Mouse (Mus musculus) layer of hippocampus, adult 9-10 months (tissue): ENCODE measurements at regions not wholly inside any gene's neighbourhood (a gene's known extent, or its start where the extent isn't known, plus 50 kb on each side); places are given as distances from the start of the nearest gene placed in this dataset.

Source experiments
- DNase-seq: peaks from one replicate; pipeline ENCODE4 v3.0.0; 2022; ENCODE audit warnings: low spot score

DNA sequence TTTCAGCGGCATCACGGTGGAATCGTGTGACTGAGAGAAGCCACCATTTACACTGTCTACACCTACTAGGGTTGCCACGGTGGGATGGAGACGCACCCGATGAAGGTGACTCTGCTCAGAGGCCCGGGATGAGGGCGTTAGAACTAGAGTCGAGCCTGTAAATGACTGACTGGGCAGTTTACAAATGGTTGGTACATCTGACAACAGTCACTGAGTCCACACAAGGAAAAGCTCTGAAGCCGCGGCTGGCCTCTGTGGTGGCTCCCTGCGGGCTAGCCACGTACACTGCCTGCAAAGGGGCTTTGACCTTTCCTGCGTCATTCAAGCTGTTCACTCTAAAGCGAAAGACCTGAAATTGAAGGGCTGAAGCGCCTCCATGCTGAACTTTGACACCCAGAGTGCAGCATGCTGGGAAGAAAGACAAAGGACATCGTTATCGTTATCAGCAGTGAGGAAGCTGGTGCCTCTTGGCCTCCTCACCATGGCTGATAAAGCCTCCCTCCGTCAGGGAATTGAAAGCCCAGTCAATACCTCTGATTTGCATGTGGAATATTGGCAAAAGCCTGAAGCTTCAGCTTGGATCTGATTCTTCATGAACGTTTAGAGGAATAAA lies 462.1 kb upstream of the Arglu1 start:
- DNase-seq = no peak

DNA sequence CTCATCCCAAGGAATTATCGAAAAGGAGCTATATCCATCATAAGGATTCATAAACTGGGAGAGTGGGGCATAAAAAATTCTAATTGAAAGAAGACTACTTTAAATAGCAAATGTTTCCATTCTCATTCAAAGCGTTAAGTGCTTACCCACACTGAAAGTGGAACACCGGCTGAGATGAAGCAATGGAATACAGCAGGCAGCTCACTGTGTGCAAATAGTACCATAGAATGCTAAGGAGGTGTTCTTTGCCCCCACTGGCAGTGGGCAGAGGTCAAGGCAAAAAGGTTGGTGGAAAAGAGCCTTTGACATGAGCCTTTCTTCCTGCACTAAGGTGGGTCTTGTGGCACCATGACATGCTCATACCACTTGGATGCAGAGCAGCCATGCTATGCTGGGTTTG lies 454.0 kb upstream of the Arglu1 start:
- DNase-seq = no peak

DNA sequence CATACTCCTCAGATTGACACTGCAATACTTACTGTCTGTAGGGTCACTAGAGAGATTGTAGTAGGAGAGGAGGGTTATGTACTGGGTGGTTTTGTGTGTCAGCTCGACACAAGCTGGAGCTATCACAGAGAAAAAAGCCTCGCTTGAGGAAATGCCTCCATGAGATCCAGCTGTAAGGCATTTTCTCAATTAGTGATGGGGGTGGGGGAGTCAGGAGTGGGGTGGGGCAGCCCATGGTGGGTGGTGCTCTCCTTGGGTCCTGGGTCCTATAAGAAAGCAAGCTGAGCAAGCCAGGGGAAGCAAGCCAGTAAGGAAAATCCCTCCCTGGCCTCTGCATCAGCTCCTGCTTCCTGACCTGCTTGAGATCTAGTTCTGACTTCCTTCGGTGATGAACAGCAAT lies 449.5 kb upstream of the Arglu1 start:
- no peak for DNase-seq

DNA sequence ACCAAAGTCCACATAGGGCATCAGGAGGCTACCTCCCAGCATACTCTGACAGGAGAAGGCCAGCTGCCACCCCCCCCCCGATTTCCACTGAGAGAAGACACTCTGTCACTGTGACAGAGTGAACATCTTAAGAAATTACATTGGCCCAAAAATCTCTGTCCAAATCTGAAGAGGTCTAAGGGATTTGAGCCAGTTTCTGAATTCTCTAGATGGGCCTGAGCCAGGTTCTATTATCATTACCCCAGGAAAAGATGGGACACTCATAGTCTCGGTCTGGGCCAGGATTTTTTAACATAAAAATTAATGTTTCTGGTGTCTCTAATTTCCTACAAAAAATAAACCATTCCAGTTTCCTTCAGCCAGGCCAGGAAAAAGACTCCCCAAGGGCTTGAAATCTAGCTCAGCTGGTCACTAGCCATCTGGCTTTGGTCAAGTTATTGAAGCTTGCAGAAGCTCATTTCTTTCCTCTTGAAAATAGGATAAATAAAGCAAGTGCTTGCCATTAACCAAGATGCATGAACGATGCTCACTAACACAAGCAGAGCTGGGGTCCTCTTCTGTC lies 448.8 kb upstream of the Arglu1 start:
- no peak for DNase-seq

DNA sequence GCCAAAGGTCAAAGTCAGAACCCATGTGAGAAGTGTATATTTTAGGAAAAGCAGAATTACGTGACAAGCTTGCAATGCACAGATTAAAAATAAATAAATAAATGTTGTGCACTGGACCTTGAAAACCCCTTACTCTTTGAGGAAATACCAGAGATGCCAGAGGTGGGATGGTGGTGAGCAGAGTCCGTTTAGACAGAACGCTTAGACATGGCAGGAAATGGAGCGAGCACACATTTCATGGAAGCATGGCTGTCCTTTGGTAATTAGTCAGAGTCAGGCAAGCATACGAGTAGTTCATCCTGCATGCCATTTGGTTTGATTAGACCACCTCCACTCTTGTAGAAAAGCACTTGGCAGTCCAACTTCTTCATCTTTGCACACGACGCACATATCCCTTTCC lies 443.4 kb upstream of the Arglu1 start:
- DNase-seq = no peak

DNA sequence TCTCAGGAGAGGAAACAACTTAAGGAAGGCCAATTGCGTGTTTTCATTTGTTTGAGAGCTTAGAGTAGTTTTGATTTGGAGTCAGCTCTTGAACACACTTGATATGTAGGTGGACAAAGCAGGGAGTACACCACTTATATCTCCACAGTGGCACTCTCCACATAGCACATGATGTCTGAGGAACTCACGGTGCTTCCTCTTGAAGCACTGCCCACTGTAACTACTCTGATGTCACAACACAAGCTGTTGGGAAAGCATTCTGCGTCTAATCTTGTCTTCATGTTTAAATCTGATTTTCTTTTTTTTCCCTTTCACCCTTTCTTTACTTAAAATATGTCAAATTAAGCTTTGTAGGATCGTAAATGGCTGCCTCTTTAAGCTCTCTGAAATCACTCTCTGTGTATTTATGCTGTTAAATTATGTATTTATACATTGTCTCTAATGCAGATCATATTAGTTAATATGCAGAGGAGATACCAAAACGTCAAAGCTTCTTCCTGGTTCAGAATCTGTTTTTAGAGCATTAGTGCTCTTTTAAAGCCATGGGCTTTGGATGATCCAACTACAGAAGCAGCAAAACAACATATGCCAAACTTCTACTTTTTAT lies 442.4 kb upstream of the Arglu1 start:
- no peak for DNase-seq

DNA sequence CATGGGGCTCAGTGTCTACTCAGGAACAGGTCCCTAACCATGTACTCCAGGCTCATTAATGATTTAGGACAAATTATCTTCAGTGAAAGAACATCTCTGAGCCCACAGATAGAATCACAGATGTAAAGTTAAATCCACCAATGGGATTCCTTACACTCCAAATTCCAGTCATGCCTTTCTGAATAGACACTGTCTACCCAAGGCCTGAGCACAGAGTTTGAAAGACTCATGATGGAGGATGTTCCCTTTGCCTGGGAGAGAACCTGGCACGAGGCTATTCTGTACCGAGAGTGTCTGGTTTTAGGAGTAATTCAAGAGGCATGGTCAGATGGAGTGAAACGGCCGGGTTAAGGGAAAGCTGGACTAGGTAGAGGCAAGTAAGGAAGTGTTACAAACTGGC lies 440.9 kb upstream of the Arglu1 start:
- DNase-seq = no peak

DNA sequence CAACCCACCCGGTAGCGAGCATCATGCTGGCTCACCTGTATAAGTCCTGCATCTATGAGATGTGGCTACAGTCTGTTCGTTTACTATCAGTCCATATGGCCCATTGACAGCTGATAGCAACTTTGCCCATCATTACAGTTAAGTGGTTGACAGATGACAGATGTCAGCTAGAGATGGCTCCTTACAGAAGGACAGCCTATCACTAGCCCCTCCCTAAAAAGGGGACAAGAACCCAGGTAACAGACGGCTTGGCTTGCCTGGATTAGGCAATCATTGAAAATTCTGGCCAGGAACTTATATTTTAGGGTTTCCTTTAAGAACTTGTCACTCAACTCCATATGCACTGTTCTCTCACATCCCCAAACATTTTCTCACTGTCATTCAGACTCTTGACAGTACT lies 434.2 kb upstream of the Arglu1 start:
- DNase-seq = no peak

DNA sequence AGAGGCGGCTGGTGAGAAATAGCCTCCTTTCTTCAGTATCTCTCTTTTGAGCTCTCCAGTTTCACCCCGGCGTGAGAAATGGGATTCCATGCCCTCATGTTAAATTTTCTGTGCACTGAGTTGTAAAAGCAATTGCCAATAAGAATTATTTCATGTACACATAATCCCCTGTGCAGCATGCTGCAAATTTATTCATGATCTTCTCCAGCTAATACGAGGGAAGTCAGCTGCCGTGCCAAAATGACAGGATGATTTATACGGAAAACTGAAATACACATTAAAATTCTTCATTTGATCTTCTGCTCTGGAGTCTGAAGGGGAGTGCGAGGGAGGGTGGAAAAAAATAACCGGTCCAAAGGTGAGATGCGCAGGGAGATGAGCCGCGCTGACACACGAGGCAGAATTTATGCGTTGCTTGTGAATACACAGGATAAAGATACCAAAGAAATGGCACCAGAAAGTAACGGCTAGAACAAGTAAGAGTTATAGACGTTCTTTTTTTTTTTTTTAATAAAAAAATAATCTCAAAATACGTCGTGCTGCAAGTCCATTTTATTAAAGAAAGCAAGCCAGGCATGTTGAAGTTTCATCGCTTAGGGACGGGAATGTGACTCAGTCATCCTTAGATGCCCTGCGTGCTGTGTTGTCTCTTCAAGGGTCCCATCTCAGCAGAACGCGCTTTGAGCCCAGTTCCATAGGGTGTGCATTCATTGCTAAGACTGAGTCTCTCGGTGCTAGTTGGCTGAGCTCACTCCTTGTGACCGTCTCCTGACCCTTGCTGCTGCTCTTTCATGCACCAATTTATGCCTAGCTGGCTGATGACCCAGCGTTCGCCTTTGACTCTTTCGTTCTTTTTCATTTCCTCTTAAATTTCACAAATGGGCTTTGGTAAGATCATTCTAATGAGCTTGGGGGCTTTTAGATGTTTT lies 427.8 kb upstream of the Arglu1 start:
- no peak for DNase-seq

DNA sequence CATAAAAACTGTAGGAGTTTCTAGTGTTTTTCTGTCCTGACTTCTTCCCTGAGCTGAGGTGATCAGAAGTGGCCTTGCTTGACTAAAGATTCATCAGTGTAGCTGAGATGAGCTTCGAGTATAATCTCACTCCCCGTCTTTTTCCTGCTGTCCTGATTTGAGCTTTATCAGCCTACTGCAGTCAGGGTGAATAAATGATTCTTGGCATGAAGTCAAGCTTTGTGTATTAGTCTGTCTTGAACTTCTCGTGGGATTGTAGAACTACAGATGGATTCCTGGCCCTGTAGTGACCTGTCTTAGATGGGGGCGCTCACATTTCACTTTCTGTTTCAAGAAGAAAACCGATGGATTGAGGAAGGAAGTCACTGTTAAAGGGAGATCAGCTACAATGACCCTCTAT lies 405.7 kb upstream of the Arglu1 start:
- DNase-seq = no peak

DNA sequence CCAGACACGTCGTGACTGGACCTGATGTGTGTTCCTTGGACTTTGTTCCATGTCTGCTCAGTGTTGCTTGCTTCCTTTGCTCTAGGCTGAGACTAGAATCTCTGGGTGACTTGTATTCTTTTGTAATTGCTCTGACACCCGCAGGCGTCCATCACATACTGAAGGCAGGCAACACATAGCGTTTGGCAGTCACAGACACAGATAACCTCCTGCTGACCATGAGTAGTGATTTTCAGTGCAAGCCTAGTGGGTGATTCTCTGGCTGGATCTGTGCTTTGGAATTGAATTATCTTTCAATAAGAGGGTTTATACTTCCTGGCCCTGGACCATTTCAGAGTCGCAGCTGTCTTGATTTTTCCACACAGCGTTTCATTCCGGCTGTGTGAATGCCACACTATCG lies 403.7 kb upstream of the Arglu1 start:
- no peak for DNase-seq

DNA sequence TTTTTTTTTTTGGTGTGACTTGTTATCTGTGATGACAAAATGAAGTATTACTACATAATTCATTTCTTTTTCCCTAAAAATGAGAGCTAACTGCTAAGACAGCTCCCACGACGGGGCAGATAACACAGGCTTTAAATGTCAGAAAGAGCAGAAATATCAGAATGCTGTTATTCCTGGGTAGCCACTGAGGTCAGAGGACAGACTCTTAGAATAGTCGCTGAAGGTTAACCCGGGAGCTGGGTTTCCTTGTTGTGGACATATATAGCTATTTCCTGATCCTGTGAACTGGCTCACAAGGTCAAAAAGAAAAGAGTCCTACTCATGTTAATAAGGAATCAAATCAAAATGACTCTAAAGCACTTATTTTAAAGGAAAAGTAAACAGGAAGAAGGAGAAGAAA lies 403.0 kb upstream of the Arglu1 start:
- no peak for DNase-seq

DNA sequence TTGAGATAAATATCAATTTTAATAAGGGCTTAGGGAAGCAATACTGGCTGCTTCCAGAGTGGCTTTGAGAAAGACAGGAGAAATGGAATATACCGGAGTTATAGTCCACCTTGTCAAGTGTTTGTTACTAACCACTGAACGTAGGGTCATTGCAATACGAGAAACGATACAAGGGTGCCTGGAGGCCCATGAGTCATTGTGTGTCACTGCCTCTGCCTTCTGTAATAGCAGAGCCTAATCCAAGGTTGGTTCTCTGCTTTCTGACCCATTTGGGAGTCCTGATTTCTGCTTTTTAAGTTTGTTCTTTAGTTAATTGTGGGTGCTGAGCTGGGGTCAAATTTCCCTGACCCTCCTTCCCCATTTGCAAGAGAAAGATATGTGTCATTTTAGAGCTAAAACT lies 382.4 kb upstream of the Arglu1 start:
- no peak for DNase-seq

DNA sequence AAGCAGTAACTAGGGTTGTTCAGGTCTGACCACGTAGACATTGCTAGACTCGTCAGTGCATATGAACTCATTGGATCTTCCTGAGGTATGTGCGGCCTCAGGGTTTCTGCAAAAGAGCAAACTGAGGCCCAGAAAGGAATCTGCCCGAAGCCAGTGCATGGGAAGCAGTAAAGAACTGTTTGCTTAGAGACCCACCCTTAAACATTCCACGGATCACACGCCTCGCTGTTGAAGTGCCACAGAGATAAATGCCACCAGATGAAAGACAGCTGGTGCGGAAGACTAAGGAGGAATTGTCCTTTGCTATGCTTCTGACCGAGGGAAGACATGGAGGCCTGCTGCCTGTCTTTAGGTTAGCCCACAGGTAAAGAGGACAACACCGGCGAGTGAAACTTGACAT lies 382.0 kb upstream of the Arglu1 start:
- no peak for DNase-seq

DNA sequence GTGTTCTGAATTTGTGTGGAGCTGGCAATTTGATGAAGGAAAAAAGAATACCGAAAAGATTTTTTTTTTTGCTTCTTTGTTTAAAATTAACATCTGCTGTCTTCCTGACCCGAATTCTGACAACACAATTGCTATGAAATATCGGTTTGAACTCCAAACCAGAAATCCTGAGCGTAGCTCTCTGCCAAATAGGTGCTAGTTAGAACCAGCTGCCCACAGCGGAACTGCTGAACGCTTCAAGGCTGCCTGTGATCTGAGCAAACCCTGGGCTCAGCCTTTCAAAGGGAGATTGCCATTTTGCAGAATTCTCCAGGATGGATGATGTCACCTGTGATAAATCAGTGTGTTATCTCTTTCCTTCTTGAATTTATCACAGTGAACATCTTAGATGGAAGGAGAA lies 380.6 kb upstream of the Arglu1 start:
- no peak for DNase-seq

DNA sequence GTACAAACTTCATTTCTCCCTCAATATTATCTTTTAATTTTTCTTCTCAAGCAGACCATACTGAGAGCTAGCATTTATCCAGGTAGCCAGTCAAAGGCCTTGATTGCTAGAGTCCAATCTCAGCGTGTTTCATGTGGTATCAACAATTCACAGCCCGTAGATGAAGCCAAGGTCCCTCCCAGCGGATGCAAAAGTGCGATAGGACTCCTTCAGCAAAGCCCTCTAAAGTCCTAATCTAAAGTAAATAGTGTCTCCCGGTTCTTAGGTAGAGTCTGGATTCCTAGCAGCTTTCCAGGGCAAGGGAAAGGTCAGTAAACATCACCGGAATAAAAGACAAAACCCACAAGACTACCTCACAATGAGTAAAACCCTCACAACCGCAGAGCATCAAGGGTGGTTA lies 379.5 kb upstream of the Arglu1 start:
- no peak for DNase-seq

DNA sequence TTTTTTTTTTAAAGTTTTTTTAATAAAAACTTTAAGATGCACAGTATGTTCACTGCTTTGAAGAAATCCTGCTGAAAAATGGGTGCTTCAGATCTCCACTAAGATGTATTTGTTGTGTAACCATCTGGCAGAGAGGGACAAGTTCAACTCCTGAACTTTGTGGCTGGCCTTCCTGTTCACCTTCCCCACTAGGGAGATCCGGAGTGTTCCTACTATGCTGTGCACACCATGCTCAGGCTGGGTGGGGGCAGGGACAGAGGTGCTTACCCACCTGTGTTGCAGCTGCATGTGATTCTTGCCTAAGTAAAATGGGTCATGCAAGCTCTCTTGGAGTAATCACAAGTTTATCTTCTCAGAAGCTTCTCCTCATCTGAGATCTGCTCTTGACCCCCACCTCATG lies 377.4 kb upstream of the Arglu1 start:
- DNase-seq = no peak

DNA sequence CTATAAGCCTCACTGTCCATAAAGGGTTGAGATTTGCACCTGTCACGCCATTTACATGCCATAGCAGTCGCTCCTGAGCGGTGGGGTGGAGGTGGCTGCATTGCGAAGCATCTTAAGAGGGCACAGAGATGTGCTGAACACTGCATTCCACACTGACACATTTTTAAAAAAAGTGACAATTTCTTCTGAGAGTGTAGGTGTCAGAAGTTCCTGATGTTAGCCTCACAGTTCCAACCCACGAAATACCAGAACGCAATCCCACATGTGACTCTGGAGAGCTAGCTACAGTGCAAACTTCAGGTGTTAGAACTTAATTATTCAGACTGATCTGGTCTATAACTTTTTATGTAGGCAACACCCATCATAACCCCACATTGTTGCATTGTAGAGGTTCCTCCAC lies 369.8 kb upstream of the Arglu1 start:
- no peak for DNase-seq

DNA sequence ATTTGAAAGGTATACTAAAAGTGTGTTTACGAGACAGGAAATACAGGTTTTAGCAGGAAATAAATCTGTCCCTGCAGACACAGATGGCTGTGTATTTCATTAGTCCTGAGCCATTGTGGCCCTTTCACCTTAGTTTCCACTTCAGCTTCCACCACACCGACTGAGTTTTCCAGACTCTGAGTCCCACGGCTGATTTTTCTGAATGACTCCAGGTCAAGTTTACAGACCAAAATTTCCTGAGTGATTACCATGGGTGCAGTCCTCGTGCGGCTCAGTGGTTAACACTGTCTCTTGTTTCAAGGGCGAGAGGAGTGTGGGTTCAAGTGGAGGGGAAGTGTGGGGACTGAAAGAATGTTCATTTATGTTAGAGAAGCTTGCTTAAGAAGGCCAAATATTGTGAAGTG lies 365.1 kb upstream of the Arglu1 start:
- no peak for DNase-seq

DNA sequence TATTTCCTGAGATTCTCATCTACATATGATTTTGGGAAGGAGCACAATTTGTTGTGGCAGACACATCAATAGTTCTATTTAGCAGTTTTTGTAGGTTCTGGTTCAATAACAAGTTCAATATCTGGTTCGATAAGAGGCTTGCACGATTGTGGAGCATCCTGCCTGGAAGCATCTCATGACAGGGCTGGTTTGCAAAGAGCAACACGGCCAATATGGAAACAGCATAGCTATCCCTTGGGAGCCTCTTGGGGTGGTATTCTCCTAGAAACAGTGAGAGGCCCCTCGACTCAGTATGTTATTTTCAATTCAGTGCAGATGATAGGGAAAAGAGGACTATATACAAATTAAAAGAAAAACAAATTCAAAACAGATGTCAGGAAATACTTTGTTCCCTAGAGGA lies 364.5 kb upstream of the Arglu1 start:
- no peak for DNase-seq

DNA sequence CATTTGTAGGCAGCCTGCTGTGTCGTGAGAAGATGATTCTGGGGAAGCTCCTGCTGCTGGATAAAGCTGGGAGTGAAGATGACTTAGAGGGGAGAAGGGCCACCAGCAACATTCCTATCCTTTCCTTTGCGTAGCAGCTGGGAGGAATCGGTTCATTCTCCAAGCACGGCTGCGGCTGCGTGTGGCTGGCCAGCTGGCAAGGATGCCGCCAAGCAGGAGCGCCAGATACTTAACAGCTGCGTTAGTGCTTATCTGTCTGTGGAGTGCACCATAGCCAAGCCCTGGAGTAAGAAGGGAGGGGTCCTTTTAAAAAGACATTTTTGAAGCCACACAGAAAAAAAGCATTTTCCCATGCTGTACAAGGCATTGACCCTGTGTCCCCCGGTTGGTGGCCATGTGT lies 361.4 kb upstream of the Arglu1 start:
- DNase-seq = peak; percentile 9

DNA sequence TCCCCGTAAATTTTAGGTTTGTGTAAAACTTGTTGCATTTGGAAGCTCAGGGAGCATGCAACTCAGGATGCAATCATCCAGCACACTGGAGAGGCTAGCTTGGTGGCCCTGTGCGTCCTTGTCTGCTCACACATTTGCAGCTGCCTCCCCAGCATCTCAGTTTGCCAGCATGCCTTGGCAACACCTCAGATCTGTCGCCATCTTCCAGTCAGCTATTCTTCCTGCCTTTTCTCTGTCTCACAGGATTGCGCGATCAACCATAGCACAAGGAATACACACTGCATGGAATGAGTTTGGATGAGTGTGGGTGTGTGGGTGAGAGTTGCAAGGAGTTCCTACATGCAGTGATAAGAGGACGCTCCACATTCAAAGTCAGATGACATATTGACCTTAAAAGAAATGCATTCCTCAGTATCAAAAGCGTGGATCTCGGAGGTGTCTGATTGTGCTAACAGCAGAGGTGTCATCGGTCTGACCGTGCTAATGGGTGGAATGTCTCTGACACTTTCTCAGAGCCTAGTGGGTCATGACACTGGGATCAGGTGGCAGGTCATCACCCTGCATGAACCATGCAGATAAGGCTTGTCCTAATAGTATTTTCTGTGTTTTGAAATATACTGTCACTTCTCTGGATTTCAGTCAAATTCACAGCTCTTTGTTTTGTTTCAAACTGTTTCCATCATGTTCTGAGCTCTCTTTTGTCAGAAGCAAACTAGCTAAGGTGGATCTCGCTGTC lies 360.6 kb upstream of the Arglu1 start:
- no peak for DNase-seq
